Mouse (Mus musculus): ENCODE results near the gene Inca1.

Inca1 gene

DNA sequence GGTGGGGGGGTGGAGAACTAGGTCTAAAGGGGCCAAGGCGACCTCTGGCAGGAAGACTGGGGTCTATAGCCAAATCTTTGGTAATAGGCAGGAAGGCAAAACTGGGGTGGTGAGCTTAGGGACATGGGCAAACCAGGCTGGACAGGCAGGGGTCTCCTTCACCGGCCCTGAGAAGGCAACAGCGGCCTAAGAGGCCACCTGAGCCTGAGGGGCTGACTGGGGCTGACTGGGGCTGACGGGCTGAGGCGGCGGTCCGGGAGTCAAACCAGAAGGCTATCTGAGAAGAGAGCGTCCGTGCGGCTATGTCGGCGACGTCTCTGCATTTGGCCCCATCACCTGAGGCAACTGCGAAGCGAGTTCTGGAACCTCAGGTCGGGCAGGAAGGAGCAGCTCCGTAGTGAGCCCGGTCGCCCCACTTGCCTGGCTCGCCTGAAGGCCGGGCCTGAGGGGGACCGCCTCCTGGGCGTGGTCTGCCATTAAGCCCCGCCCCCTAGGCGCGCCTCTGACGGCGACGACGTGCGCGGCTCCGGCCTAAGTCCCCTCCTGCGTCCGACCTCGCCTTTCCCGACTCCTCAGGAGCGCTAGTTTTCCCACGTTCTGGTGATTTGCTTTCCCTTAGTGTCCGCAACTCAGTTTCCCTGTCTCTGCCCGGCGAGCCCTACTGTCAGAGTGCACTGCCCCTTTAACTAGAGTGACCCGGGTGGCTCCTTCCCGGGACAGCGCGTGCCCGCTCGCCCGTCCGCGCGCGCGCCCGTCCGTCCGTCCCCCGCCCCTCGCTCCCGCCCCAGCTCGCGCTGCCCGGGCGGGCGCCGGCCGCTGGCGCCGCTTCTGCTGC is at the start of gene Inca1, which contains the start of gene Kif1c:
Inca1 (minus strand) TSS at position 434 of the 835 bp plus-strand sequence.
Kif1c (plus strand) TSS at position 827 of the 835 bp plus-strand sequence.
- POLR2A ChIA-PET, result interaction anchor here (0.6 to 7.0 kb wide), 41 partner anchors 8 to 719 kb away, joined by 3 to 47 read pairs (median 4); partner anchors contain the start of genes Rnf167 (in 3 of the 4), Slc25a11 (in 3 of the 4), Spag7 (in 3 of the 4) and Camta2 (in 2 of the 4)
- CTCF ChIA-PET, result interaction anchor here in 3 of 4 experiments (0.6 to 1.6 kb wide), 17 partner anchors 9 to 502 kb away, joined by 3 to 8 read pairs (median 3); partner anchors contain the start of genes Arrb2 (in 1 of the 3), Camta2 (in 1 of the 3), Rnf167 (in 1 of the 3) and Slc25a11 (in 1 of the 3)

DNA sequence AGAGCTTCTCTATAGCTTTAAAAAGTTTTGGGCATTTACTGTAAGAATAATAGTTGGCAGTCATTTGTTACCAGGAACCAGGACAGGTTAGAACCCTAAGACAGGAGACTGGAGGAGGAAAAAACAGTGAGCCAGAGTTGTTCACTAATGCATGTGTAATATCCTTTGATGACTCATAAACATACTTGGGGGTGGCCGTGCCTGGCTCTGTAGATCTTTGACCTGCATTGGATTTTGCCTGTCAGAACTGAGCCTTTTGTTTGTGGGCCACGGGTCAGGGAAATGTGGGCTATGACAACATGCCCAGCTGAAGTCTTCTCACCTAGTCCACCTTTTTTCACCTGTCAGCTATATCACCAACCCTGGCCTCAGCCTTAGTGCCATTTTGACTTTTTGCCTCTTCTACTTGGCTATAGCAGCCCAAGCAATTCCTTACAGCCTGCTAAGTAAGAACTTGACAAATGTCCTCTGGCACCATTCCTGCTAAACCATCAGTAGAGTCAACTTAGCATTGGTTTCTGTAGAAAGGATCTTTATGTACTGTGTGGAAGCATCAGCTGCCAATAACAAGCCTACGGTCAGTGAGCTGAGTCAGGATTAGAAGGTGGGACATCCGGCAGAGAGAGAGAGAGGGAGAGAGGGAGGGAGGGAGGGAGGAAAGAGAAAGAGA is 48.1 kb upstream of the Inca1 start:
- ChIA-PET CTCF (interaction anchor here in 2 of 4 experiments (0.6 to 0.9 kb wide), 2 partner anchors 30 to 67 kb away, joined by 3 read pairs; no protein-coding TSS in a partner anchor), POLR2A (interaction anchor here in 1 of 4 experiments (1.0 to 1.4 kb wide), 2 partner anchors 10 to 79 kb away, joined by 3 to 4 read pairs; partner anchors contain the start of gene Spag7)

DNA sequence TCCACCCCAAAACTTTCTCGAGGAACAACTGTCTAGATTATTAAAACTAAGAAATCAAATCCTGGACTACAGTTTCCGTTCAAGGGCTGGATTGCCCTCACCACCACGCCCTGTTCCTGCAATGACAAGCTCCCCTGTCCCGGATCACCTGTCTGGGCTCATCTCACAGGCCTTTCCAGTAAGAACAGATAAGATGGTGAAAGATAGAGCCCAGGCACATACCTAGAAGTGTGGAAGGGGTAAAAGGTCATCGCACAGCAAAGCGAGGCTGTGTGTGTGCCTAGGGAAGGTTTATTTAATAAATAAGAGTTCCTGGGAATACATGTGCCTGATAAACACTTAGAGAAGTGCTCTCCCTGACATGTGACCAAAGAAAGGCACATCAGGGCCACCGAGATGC is 45.7 kb upstream of the Inca1 start:
- ChIA-PET CTCF (interaction anchor here in 3 of 4 experiments (0.6 to 1.4 kb wide), 5 partner anchors 9 to 1482 kb away, joined by 4 to 5 read pairs (median 4); no protein-coding TSS in a partner anchor), POLR2A (interaction anchor here in 1 of 4 experiments (0.6 to 0.7 kb wide), 2 partner anchors 21 to 513 kb away, joined by 9 to 13 read pairs; no protein-coding TSS in a partner anchor)

DNA sequence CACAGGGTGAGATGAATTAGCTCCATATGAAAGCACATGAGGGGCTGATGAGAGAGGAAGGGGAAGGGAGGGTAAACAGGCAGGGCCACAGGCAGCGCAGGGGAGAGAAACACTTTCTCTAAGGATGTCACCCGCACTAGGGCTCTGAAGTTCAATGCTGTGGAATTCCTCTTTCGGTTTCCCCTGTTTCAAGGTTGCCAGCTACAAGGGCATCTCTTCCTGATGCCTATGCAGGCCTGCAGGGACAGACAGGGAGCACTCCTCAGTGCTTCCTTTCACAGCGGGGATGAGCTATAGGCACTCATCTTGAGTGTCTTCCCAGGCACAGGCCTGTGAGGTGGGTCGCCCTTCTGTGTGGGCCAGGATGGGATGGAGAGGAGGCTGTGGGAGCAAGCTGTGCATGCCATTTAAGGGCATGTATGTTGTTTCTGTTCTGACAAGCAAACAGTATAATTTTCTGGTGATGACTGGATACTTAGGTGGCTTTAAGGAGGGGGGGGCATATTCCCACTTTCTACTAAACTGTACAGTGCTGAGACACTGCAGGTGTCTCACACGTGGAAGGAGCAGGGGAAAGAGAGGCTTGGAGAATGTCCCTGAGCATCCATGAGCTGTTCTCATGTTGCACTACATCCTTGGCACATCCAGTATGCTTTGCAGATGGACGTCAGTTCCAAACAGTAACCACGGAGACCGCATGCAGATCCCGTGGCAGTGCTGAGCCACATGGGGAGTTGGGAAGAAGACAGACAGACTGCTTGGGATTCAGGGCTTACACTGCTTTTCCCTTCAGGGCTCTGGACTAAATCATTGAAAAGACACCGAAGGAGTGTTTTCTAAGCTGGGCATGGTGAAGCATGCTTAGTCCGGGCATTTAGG is 42.9 kb upstream of the Inca1 start:
- ChIA-PET CTCF (interaction anchor here in 2 of 4 experiments (1.2 to 2.0 kb wide), 3 partner anchors 13 to 120 kb away, joined by 3 to 6 read pairs (median 5); no protein-coding TSS in a partner anchor), POLR2A (interaction anchor here in 1 of 4 experiments (0.9 to 2.1 kb wide), 7 partner anchors 9 to 128 kb away, joined by 3 to 6 read pairs (median 3); partner anchors contain the start of gene 4930544D05Rik)

- ChIA-PET CTCF (interaction anchor here in 2 of 4 experiments (1.2 to 1.9 kb wide), 2 partner anchors 13 to 119 kb away, joined by 3 to 5 read pairs; no protein-coding TSS in a partner anchor), POLR2A (interaction anchor here in 1 of 4 experiments (0.8 to 2.1 kb wide), 3 partner anchors 8 to 127 kb away, joined by 3 to 6 read pairs (median 4); partner anchors contain the start of gene 4930544D05Rik)
Observed at GRCm38 (mm10) chr11:70742117-70742516, 42.2 kb upstream of the Inca1 start.

DNA sequence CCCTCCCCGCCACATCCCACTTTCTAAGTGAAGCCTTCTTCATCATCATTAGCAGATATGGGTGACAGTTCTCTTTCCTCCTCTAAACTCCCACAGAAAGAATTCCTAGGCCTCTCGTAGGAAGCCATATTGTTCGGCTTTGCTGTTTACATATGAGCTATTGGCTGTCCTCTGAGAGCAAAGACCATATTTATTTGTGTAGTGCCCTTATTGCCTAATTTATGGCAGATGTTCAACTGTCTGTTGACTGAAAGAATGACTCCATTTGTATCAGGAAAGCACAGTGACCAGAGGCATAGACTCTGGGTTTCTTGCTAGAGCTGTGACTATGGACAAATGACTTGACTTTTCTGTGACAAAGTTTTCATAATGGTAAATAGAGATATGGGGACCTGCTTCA is 41.6 kb upstream of the Inca1 start:
- ChIA-PET CTCF (interaction anchor here in 2 of 4 experiments (1.2 to 1.9 kb wide), 2 partner anchors 14 to 119 kb away, joined by 3 to 5 read pairs; no protein-coding TSS in a partner anchor), POLR2A (interaction anchor here in 1 of 4 experiments (0.8 kb wide), 1 partner anchor 73 kb away, joined by 3 read pairs; no protein-coding TSS in a partner anchor)

GRCm38 (mm10) chr11:70737749-70738148 is 37.8 kb upstream of the Inca1 start:
- ChIA-PET POLR2A (interaction anchor here in 3 of 4 experiments (0.6 to 0.9 kb wide), 3 partner anchors 10 to 543 kb away, joined by 3 to 5 read pairs (median 3); no protein-coding TSS in a partner anchor), CTCF (interaction anchor here in 2 of 4 experiments (0.5 to 0.7 kb wide), 3 partner anchors 36 to 368 kb away, joined by 3 read pairs; no protein-coding TSS in a partner anchor)

- ChIA-PET POLR2A (interaction anchor here in 2 of 4 experiments (0.7 to 1.5 kb wide), 9 partner anchors 9 to 281 kb away, joined by 3 to 8 read pairs (median 4); partner anchors contain the start of genes Rnf167 (in 2 of the 2), Inca1 (in 1 of the 2), Slc25a11 (in 1 of the 2) and Spag7 (in 1 of the 2)), CTCF (interaction anchor here in 2 of 4 experiments (0.7 to 1.0 kb wide), 2 partner anchors 22 to 419 kb away, joined by 3 read pairs; no protein-coding TSS in a partner anchor)
Observed at GRCm38 (mm10) chr11:70733256-70733655, 33.3 kb upstream of the Inca1 start.

DNA sequence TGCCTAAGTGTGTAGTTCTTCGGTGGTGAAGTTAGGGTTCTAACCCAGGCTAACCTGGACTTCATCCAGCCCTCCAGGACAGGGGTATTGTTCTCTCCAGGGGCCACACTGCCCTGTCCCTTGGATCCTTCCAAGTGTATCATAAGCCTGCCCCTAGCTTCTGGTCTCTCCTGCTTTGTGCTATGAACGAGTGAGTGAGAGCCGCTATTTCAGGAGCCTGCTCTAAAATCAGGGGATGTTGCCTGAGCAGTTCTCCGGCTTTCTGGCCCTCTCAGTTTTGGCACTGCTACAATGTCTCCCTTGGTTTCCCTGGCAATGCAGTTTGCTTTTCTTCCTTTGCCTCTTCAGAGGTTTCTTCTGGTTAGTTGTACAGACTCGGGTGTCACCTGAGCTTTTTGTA is 31.2 kb upstream of the Inca1 start:
- POLR2A ChIA-PET, result interaction anchor here in 2 of 4 experiments (1.1 kb wide), 2 partner anchors 14 to 206 kb away, joined by 3 read pairs; partner anchors contain the start of gene Psmb6 (in 1 of the 2)
- CTCF ChIA-PET, result interaction anchor here in 1 of 4 experiments (0.5 kb wide), 1 partner anchor 97 kb away, joined by 9 read pairs; no protein-coding TSS in a partner anchor

DNA sequence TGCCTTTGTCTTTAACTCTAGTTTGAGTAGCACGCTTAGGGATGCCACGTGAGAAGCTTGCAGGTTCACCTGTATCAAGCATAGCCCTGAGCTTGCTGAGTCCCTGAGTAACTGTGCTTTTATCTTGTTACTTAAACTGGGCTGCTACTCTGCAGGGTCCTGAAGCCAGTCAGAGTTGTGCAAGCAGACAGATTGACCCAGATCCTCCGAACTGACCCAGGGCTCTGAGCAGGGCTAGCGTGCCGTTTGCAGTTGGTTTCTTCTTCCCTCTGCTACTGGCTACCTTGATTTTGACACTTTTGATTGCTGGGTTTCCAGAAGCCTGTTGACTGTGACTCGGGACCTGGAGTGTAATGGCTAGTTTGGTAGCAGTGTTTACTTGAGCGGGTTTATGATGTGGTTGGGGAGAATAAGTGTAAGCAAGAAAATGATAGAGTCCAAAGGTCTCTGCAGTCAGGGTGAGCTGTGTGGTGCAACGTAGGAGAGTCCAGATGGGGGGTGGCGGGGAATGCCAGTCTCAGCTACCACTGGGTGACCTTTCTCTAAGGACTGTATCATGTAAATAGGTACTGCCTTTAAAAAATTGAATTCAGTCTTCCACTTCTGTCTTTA is 30.6 kb upstream of the Inca1 start:
- ChIA-PET CTCF (interaction anchor here in 1 of 4 experiments (0.5 to 0.6 kb wide), 2 partner anchors 77 to 97 kb away, joined by 3 to 9 read pairs; no protein-coding TSS in a partner anchor), POLR2A (interaction anchor here in 2 of 4 experiments (1.1 kb wide), 2 partner anchors 14 to 205 kb away, joined by 3 read pairs; partner anchors contain the start of gene Psmb6 (in 1 of the 2))

- CTCF ChIA-PET, result no interaction called here
- POLR2A ChIA-PET, result interaction anchor here in 3 of 4 experiments (0.6 to 2.2 kb wide), 5 partner anchors 11 to 80 kb away, joined by 3 to 11 read pairs (median 3); partner anchors contain the start of genes Rnf167 (in 1 of the 3), Slc25a11 (in 1 of the 3) and Spag7 (in 1 of the 3)
Observed at GRCm38 (mm10) chr11:70727385-70727784, 27.4 kb upstream of the Inca1 start.

DNA sequence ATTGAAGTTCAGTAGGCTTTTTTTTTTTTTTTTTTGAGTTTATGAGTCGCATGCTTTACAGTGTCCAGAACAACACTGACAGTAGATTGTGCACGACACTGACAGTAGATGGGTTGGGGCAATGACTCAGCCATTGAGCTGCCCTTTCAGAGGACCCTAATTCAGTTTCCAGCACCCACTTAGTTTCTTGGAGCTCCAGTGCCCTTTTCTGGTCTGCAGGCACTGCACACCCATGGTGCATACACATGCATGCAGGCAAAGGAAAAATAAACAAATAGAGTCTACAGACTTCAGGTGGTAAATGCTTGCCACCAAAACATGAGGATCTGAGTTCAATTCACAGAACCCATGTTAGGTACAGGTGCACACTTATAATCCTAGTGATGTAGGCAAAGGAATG is 26.6 kb upstream of the Inca1 start:
- POLR2A ChIA-PET, result interaction anchor here in 3 of 4 experiments (0.6 to 2.1 kb wide), 16 partner anchors 17 to 1104 kb away, joined by 3 to 8 read pairs (median 3); partner anchors contain the start of genes Rnf167 (in 2 of the 3), Slc25a11 (in 2 of the 3), Camta2 (in 1 of the 3) and Gp1ba (in 1 of the 3)
- CTCF ChIA-PET, result interaction anchor here in 3 of 4 experiments (0.6 to 1.4 kb wide), 17 partner anchors 16 to 418 kb away, joined by 3 to 14 read pairs (median 4); partner anchors contain the start of genes 4930544D05Rik (in 1 of the 3), Inca1 (in 1 of the 3) and Zfp3 (in 1 of the 3)

DNA sequence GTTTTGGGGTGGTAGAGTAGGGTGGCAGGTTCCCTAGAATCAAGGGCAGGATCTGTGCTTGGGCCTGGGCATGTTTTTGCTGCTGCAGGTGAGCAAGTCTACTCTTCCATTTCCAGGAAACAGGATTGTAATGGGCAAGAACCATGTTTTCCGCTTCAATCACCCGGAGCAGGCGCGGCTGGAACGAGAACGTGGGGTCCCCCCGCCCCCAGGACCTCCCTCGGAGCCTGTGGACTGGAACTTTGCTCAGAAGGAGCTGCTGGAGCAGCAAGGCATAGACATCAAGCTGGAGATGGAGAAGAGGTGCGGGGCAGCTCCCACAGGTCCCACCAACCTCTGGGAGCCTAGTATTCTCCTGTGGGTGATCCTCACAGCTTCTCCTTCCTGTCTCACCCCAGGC is 24.8 kb upstream of the Inca1 start:
- ChIA-PET POLR2A (interaction anchor here in 2 of 4 experiments (0.8 to 1.6 kb wide), 3 partner anchors 9 to 78 kb away, joined by 3 to 4 read pairs (median 3); partner anchors contain the start of gene Rnf167 (in 1 of the 2)), CTCF (interaction anchor here in 1 of 4 experiments (0.6 kb wide), 1 partner anchor 285 kb away, joined by 4 read pairs; no protein-coding TSS in a partner anchor)

DNA sequence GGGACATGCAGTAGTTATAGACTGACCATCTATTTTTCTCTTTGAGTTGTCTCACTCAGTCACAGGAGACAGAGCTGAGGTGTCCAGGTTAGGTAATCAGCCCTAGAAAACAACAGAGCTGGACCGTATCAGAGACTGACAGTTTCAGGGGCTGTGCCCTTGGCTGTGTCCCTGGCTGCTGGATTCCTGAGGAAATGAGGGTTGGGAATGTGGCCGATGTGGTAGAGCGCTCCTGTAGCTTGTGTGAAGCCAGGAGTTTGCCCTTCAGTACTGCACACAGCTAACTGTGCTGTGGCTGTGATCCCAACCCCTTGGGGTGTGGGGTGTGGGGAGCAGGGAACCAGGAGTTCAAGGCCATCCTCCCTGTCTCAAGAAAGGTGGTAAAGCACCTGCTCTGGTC is 21.1 kb upstream of the Inca1 start:
- ChIA-PET POLR2A (interaction anchor here in 1 of 4 experiments (1.2 kb wide), 1 partner anchor 22 kb away, joined by 3 read pairs; the partner anchor contains the start of gene Inca1), CTCF (no interaction called here)

DNA sequence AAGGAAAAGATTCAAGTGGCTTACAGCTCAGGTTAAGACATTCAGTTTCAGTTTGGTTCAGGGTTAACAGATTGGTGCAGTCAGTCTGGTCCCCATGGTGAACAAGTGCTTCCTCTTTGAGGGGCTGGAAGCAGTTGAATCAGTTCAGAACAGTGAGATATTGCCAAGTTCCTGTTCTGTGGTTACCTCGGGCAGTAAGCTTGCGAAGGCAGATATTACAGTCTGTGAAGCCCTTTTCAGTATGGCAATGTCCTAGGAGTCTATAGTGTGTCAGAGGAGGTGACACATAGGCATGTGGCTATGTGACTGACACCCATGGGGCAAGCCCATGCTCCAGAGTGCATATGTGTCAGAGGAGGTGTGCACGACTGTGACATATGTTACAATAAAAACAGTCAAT is 20.6 kb upstream of the Inca1 start:
- POLR2A ChIA-PET, result interaction anchor here in 1 of 4 experiments (1.2 kb wide), 1 partner anchor 21 kb away, joined by 3 read pairs; the partner anchor contains the start of gene Inca1

More for the DNA sequence above, 20.6 kb upstream of the Inca1 start:
- CTCF ChIA-PET, result interaction anchor here in 1 of 4 experiments (1.5 kb wide), 1 partner anchor 19 kb away, joined by 3 read pairs; no protein-coding TSS in a partner anchor

All from embryonic stem cell, embryonic (primary cell).